Mouse (Mus musculus) CH12.LX (cell line): Measurements from ENCODE around the gene Neil1.

Source experiments
- CHD1 ChIP-seq: IDR thresholded peaks from 2 replicates; pipeline ENCODE4 v1.6.1; 2012; ENCODE audit warnings: low read depth, low read length, improper control_type of control experiment, inconsistent platforms
- CTCF ChIP-seq, 2 experiments: IDR thresholded peaks in 1 of 2; conservative IDR thresholded peaks in 1 of 2; 2 replicates each; pipeline ENCODE4 v1.5.1; 2011 to 2012; ENCODE audit warnings: low read depth in 2 of 2, low read length in 2 of 2, improper control_type of control experiment in 1 of 2, inconsistent platforms in 1 of 2, mild to moderate bottlenecking in 1 of 2, moderate library complexity in 1 of 2
- EP300 ChIP-seq: IDR thresholded peaks from 2 replicates; pipeline ENCODE4 v1.6.1; 2011; ENCODE audit warnings: low read length, improper control_type of control experiment
- MAX ChIP-seq: IDR thresholded peaks from 2 replicates; pipeline ENCODE4 v1.6.1; 2011; ENCODE audit warnings: low read length, improper control_type of control experiment
- MXI1 ChIP-seq: IDR thresholded peaks from 2 replicates; pipeline ENCODE4 v1.6.1; 2011; ENCODE audit warnings: mild to moderate bottlenecking, low read depth, low read length, improper control_type of control experiment
- POLR2A ChIP-seq: IDR thresholded peaks from 2 replicates; pipeline ENCODE4 v1.6.1; 2011; ENCODE audit warnings: low read depth, mild to moderate bottlenecking, improper control_type of control experiment, low read length
- RAD21 ChIP-seq: IDR thresholded peaks from 2 replicates; pipeline ENCODE4 v1.6.1; 2011; ENCODE audit warnings: low read depth, mild to moderate bottlenecking, low read length, improper control_type of control experiment, moderate library complexity
- SIN3A ChIP-seq: IDR thresholded peaks from 2 replicates; pipeline ENCODE4 v1.6.1; 2012; ENCODE audit warnings: low read length, improper control_type of control experiment, inconsistent platforms
- ZC3H11A ChIP-seq: IDR thresholded peaks from 2 replicates; pipeline ENCODE4 v1.6.1; 2012; ENCODE audit warnings: low read depth, mild to moderate bottlenecking, inconsistent platforms, low read length, improper control_type of control experiment
- ZMIZ1 ChIP-seq: IDR thresholded peaks from 2 replicates; pipeline ENCODE4 v1.6.1; 2012; ENCODE audit warnings: low read depth, mild to moderate bottlenecking, inconsistent platforms, low read length, improper control_type of control experiment

- no peak for TF ChIP-seq CTCF (conservative IDR thresholded peaks at IDR 0.05 in 1 of 2, IDR thresholded peaks at IDR 0.05 in 1 of 2; ENCODE audit: low read depth in 2 of 2, low read length in 2 of 2)
- no peak for TF ChIP-seq CHD1
- TF ChIP-seq ZMIZ1, result no peak
- TF ChIP-seq POLR2A, result no peak
- no peak for TF ChIP-seq EP300
- TF ChIP-seq ZC3H11A, result no peak
- TF ChIP-seq SIN3A, result no peak
- TF ChIP-seq MAX, result no peak
- no peak for TF ChIP-seq MXI1
- TF ChIP-seq RAD21, result no peak
Measured at GRCm38 (mm10) chr9:57139571-57139970, 8.5 kb downstream of the Neil1 start.
